Comparison of ENCODE assay signal across 8 mouse cellular contexts in genomic region chr9:120425768-120426167, GRCm38 (mm10).
DNase-seq lines count a peak whose midpoint lies in the region; ATAC-seq lines count a peak whose summit lies in the region.

No protein-coding gene starts in this region.

- no peaks in the 10 kb centered on the region for H3K27me3 ChIP-seq in midbrain, embryonic 11.5 days (ENCODE audit: control insufficient read depth, insufficient read depth, low read length)
- no peaks in the 10 kb centered on the region for H3K27me3 ChIP-seq in midbrain, embryonic 16.5 days (ENCODE audit: control insufficient read depth, insufficient read depth, low read depth, low read length)
- H3K27me3 ChIP-seq in limb, embryonic 10.5 days (ENCODE audit: low read depth, poor library complexity, severe bottlenecking) = no peaks in the 10 kb centered on the region

- ATAC-seq in midbrain, embryonic 11.5 days (ENCODE audit: low FRiP score) = no peak
- ATAC-seq in midbrain, embryonic 16.5 days = no peak

- no peak overlapping the region for H3K27ac ChIP-seq in midbrain, embryonic 11.5 days (ENCODE audit: low read depth, low read length)
- H3K27ac ChIP-seq in midbrain, embryonic 16.5 days (ENCODE audit: low read length) = no peak overlapping the region
- no peak overlapping the region for H3K27ac ChIP-seq in limb, embryonic 10.5 days

- H3K4me1 ChIP-seq in midbrain, embryonic 11.5 days (ENCODE audit: control insufficient read depth, insufficient read depth, low read length) = no peaks in the 10 kb centered on the region
- H3K4me1 ChIP-seq in midbrain, embryonic 16.5 days (ENCODE audit: control insufficient read depth, insufficient read depth, low read length) = no peaks in the 10 kb centered on the region
- no peaks in the 10 kb centered on the region for H3K4me1 ChIP-seq in limb, embryonic 10.5 days

- no peaks in the 10 kb centered on the region for H3K9me3 ChIP-seq in midbrain, embryonic 11.5 days (ENCODE audit: control insufficient read depth, low read length)
- no peaks in the 10 kb centered on the region for H3K9me3 ChIP-seq in midbrain, embryonic 16.5 days (replicated peaks; ENCODE audit: control insufficient read depth, low read length, poor library complexity, severe bottlenecking)
- H3K9me3 ChIP-seq in limb, embryonic 10.5 days (replicated peaks) = no peaks in the 10 kb centered on the region

- no peak overlapping the region for H3K4me2 ChIP-seq in midbrain, embryonic 11.5 days
- H3K4me2 ChIP-seq in midbrain, embryonic 16.5 days (ENCODE audit: low read length) = no peak overlapping the region

- H3K9ac ChIP-seq in midbrain, embryonic 11.5 days (ENCODE audit: low read length) = no peak overlapping the region
- no peak overlapping the region for H3K9ac ChIP-seq in midbrain, embryonic 16.5 days (ENCODE audit: low read depth, low read length)

- DNase-seq in adrenal gland, adult (ENCODE audit: inconsistent age in 2 of 2, low spot score in 1 of 2) = peak; percentile 21 to 75
- DNase-seq in adrenal gland, adult 8-10 months = no peak
- peak; percentile 99 for DNase-seq in midbrain, embryonic 11.5 days (ENCODE audit: low spot score, missing footprints)
- DNase-seq in cerebellum, adult 11-12 months = peak; percentile 22
- peak; percentile 41 to 70 for DNase-seq in heart, postnatal 36 days
- peak; percentile 75 for DNase-seq in limb, embryonic 10.5 days (ENCODE audit: low spot score)
- DNase-seq in retina, postnatal 7 days (ENCODE audit: low read depth, low spot score) = peak; percentile 61

- H3K36me3 ChIP-seq in midbrain, embryonic 11.5 days (ENCODE audit: control insufficient read depth, insufficient read depth, low read length) = no peaks in the 10 kb centered on the region
- 0 out of 2 replicates have a peak, but pooled peaks cover 2% of the 10 kb centered on the region for H3K36me3 ChIP-seq in midbrain, embryonic 16.5 days (ENCODE audit: control insufficient read depth, insufficient read depth, low read length)
- H3K36me3 ChIP-seq in limb, embryonic 10.5 days = no peaks in the 10 kb centered on the region

- intact Hi-C loops in heart, postnatal 36 days (cut with DNase I) = loop anchor here (2.0 kb wide), 2 partner anchors 233 to 285 kb away; no protein-coding TSS in a partner anchor

- no peak overlapping the region for H3K4me3 ChIP-seq in midbrain, embryonic 11.5 days (ENCODE audit: low read depth, low read length)
- no peak overlapping the region for H3K4me3 ChIP-seq in midbrain, embryonic 16.5 days (ENCODE audit: low read depth, low read length)
- H3K4me3 ChIP-seq in limb, embryonic 10.5 days = no peak overlapping the region

- WGBS in midbrain, embryonic 11.5 days = 42% methylated on average over 5 of the region's 5 CpGs
- 44% methylated on average over 5 of the region's 5 CpGs for WGBS in midbrain, embryonic 16.5 days
- 50% methylated on average over 5 of the region's 5 CpGs for WGBS in limb, embryonic 10.5 days
